Mouse (Mus musculus) 3T3-L1 (cell line): ENCODE results near the gene Myof.
A peak's percentile ranks its signal among the peaks of the same experiment; 100 is the strongest.

Source experiments
- DNase-seq: peaks from one replicate; pipeline ENCODE4 v3.0.0-alpha.2; 2015; ENCODE audit warnings: low read depth, low spot score

Gene Myof

DNA sequence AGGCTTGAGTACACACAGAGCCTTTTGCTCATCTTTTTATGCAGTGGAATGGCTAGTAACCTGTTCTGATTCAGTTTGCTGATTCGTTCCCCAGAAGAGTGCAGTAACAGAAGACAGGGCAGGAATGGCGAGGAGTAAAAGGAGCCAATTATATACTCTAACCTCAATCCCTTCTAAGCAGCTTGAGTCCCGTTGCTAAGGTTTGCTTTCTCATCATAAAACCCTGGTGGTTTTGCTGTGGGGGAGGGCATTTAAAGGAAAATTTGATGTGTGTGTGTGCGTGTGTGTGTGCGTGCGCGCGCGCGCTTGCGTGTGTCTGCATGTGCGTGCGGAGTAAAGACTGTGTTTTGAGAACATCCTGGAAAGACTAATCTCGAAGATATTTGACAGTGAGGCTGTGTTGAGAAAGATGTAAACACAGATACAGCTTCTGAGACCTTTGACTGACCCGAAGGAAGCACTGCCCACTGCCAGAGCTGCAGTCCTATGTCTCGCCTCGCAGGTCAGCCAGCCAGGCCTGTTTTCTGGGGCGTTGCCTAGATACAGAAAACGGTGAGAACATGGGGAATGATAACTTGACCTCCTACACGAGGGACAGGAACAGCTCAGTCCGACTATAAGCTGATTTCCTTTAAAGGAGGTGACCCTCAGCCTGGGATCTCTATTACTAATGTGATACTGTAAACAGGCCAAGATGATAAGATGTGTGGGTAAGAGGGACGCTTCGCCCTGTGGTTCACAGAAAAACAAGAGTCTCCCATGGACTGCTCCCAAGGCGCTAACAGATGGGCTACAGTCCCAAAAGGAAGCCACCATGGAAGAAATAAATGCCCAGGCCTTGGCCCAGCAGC, 39.5 kb downstream of the Myof start:
- DNase-seq, result peak; percentile 74

DNA sequence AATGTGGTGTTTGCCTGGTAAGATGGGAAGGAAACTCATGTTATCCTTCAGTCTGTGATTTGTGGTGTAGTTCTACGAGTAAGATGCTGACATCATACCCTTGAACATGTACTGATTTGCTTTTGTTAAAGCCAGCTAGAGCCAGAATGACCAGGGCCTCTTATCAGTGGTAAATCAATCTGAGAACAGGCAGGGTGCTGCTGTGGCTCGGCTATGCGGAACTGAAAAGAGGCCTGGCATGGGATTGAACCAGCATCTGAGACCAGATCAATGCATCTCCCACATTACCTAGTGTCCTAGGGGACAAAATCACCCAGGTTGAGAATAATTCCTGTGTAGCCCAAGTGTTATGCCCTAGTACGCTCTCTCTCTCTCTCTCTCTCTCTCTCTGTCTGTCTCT, 40.6 kb downstream of the Myof start:
- DNase-seq, result peak; percentile 46

DNA sequence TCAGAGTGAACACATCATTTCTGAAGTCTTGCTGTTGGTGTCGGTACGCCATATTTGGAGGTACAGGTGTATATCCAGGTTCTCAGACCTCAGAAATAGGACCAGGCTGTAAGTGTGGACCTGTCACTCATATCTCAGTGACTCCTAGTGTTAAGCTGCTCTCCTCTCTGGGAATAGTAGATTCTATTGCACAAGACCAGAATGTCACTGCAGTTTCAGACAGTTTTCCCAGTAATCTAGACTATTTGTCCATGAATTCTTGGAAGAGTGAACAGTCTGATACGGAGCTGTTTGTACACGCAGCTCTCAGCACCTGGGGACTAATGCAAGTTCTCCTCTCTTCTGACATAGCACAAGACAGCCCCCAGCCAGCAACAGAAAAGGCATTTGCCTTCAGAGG, 42.4 kb downstream of the Myof start:
- no peak for DNase-seq

DNA sequence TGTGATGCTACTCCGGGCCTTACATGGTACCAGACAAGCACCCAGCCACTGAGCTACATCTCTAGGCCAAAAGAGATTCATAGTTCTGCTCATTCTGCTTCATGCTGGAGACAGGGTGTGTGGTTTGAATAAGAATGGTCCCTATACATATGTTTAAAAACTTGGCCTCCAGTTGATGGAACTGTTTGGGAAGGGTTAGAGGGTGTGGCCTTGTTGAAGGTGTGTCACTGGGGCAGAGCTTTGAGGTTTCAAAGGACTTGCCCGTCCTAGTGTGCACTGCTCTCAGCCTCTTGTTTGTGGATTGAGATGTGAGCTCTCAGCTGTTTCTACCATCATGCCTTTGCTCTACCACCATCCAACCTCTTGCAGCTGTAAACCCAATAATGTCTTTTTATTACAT, 43.4 kb downstream of the Myof start:
- no peak for DNase-seq

DNA sequence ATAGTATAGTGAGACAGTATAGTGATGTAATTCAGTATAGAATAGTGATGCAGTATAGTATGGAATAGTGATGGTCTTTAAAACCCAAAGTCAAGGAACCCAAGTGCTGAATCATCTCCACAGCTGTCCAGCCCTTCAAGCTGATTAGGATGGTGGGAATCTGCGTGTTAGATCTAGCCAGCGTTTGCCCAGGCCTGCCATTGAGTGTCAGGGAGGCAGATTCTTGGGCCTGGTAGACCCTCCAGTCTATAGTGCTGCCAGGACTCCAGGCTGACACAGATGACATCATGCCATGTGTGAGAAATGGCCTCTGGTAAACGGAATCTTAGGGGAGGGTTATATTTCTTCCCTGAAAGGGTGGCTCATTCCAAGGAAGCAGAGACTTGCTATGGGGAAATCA, 49.1 kb downstream of the Myof start:
- DNase-seq, result no peak

DNA sequence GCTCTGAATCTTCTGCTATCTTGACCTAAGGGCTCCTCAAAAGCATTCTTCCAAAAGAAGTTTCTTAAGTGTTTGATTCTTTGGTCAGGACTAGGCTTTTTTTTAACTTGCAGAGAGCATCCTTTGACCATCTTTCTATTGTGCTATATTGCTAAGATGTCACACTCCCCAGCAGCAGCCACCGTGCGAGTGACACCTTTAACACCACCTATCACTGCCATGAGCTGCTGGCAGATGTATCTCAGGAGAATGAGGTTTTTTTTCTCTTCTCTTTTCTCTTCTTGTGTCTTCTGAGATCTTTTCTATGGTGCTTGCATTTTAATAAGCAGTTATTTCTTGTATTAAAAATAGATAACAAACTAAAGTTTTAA, 51.2 kb downstream of the Myof start:
- DNase-seq, result no peak

DNA sequence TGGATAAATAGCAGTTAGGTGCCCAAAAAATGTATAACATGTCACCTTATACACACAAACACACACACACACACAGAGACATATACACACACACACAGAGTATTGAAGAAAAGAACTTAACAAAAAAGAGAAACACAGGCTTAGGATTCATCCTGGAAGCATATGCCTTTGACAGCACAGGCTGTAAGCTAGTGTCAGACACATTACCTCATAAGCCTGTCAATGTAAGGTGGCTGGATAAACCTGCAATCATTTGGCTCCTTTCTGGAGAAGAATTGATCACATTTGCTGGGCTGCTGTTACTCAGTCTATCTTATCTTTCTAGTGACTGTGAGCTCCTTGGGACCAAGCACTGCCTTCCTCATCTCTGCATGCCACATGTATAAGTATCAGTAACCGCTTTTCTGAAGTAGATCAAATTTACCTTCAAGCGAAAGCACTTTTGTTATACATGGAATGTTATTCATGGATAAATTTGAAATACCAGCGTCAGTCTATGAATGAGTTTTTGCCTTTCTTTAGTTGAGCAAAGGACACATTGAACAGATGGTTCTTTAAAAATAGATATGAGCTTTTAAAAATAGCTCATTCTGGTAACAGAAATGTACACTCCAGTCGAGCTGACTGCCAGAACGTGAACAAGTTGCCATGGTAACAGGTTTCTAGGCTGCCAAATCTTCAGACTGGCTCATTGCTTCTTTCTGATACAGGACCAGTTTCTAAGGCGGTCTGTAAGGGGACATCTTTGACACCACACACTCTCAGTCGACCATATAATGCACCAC, 51.8 kb downstream of the Myof start:
- peak; percentile 32 for DNase-seq

DNA sequence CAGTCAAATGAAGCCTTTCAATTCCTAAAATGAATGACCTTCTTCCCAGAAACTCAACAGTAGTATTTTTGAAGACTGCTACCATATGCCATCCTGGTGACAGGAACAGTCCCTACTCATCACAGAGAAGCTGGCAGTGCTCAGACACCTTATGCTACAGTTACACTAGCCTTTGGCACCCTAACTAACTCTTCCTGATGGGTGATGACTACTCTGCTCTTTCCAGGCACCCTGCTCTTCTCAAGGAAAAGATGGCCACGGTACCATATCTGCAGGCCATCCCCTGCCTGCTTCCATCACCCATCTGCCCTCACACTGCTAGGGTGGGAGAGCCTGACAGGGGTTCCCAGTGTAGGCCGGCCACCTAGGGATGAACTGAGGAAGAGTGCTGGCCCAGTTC, 53.4 kb downstream of the Myof start:
- DNase-seq, result no peak

DNA sequence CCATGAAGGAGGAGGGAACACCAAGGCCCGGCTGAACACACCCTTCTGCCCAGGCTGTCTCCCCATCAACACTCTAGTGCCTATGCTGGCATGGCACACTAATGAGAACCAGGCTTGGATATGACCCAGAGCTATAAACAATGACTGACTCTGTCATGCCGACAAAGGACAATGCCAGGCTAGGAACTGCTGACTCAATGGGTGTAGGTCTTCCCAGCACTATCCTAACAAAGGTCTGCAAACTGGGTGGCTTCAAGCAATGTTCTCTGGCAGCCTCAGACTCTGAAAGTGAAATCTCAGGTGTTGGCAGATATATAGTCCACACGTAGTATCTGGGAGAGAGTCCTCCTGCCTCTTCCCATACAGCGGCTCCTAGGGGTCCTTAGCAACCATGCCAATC, 55.2 kb downstream of the Myof start:
- peak; percentile 47 for DNase-seq

DNA sequence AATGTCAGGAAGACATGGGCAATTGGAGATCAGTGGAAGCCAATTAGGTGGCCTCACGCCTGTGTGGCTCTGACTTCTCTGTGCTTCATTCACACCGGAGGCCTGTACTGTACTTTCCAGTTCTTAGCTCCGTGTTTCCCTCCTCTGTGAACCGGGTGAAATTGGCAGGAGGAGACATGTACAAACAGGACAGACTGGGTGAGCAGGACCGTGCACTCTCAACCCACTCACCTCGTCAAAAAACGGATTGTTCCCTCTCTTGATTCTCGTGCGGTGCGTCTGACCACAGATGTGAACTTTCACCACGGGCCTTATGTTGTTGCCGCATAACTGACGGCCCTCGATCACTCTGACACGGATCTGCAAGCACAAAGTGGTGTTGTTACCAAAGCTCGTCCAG, 57.6 kb downstream of the Myof start:
- DNase-seq, result no peak

DNA sequence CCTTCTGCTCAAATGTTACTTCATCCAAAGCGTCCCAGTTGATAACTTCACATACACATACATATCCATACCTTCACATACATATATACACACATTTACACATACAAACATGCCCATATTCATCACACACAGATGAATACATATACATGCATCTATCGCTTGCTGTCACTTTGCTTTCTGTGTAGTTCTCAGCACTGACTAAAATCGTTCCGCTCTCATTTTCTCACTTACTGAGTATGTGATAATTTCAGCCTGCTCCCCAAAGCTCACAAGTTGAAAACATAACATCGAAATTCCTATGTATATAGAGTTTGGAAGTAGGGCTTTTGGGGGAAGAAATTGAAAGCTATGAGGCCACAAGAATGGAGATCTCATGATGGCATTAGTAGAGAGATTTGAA, 67.4 kb downstream of the Myof start:
- DNase-seq, result no peak

DNA sequence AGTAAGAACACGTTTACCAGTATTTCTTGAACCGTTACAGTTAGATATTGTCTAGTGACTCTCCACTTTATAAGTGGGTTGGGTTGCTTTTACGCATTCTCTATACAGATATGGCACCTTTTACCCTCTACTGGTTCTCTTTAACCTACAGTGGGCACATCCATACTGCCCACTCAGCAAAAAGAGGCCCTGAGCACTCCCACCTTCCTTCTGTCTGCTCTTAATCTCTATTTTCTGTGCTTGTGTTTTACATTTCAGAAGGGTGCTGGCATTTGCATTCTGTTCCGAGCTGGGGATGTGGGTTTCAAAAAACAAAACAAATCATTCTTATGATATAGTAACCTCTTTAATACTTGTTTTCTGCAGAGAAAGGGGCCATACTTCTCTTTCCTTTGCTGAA, 72.8 kb downstream of the Myof start:
- DNase-seq, result no peak

DNA sequence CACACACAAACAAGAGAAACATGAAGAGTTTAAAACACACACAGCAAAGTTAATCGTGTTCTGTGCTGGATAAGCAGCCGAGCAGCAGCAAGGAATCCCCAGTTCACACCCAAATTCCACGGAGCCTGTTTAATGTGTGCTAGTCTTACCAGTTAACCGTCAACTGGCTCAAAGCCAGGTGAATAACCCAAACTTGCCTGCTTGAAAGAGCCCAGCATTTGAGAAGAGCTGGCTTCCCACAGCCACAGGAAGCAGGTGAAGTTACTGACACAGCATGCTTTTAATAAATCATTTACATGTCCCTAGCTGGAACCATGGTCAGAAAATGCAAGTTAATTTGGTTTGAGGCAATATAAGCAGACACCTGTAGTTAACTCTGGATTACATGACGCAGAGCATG, 73.4 kb downstream of the Myof start:
- no peak for DNase-seq

DNA sequence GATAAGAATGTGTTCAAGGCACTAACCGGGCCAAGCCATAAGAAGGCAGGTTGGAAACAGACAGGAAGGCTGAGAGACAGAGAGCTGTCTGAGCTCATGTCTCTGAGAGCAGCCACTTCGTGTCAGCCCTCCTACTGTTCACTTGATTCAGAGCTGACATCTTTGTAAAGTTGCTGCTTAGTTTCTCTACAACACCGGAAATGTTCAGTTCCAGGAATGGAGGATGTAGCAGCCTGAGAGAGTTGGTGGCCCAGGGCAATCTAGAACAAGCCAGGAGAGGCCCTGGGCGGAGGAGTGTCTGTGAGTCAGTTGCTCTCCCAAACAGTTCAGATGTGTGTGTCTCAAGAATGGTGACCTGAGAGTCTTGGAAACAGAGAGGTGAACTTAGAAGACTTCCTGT, 77.5 kb downstream of the Myof start:
- DNase-seq, result no peak

DNA sequence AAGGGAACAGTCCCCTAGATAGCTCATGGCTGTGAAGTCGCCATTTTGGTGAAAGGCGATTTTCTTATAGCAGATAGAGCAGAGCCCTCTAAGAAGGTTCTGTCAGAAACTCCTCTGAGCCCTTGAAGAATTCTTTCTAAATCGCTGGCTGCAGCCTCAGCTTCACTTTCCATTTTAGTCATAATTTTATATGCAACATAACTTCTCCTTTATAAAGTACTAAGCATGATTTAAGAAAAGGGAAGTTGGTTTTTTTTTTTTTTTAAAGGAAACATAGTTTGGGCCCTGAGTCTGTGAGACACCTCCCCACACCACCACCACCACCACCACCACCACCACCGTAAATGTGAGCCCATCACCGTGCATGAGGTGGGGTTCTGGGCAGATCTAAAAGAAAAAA, 80.0 kb downstream of the Myof start:
- DNase-seq, result no peak

DNA sequence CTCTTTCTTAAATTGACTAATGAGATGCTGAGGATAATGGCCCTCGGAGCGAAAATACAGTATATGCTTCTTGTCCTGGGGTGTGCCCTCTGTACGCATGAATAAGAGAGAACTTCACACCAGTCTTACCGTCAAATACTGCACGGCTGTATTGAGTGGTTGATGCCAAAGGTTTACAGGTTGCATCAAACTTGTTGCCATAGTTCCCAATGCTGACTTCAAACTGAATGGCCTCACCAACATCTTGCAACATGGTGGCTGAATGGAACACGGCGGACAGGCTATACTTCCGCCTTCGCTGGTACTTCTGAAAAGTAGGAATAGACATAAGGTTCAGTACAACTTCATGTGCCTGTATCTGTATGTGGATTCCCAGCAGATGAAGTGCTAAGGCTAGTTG, 82.6 kb downstream of the Myof start:
- DNase-seq, result no peak

DNA sequence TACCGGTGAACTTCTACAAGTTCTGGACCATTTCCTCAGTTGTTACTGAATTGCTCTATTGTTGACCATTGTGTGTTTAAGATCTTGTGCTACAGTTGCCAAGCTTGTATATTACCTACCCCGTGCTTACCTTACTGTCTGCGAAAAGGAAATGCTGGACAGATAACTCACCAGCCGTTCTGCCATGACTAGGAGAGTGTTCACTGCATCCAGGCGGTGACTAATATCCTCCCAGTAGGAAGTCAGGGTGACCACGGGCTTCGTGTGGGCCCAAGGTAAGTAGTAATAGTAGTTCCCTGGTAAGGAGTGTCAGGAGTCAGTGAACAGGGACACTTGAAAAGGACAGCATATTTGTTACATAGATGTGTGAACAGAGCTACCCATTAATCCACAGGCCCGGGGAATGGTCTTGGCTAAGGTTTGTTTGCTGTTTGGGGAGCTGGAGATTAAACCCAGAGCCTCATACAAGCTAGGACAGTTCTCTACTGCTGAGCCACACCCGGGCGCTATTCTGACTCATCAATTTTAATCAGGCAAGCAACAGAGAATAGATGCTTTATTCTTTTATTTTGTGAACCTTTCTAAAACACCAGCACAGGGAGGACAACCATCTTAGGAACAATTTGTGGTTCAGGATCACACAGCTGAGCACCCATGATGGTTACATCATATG, 83.7 kb downstream of the Myof start:
- DNase-seq, result peak; percentile 85

DNA sequence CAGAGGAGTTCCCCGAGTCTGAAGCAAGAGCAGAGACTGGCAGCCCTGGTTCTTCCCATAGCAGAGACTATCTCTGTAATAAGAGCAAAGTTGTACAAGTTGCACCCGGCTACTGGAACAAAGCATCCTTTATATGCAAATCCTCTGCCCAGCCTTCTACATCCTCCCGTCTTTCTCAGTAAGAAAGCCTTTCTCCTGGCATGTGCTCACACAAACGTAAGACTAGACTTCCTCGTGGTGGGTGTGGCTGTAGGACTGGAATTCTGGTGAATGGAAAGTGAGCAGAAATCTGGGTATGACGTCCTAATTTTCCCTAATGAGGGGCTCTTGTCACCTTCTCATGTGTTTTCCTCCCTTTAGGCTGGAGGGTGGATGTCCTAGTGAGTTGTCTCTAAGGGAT, 84.3 kb downstream of the Myof start:
- DNase-seq, result peak; percentile 78

DNA sequence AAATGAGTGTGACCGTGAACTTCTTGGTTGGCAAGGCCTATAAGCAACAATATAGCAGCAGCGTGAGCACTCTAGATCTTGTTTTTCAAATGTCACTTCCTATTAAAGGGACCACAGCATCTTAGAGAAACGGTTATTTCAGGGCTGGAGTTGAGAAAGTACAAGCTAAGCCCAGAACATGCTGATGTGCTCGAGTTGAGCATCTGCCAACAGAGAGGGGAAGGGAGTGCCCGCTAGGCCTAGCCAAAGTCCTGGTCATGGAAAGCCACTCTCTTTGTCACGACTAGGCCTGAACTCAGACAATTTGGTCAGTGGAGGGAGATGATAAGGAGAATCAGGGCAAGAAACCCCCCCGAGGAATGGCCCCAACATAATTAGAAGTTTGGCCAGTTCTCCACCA, 86.1 kb downstream of the Myof start:
- peak; percentile 56 for DNase-seq

DNA sequence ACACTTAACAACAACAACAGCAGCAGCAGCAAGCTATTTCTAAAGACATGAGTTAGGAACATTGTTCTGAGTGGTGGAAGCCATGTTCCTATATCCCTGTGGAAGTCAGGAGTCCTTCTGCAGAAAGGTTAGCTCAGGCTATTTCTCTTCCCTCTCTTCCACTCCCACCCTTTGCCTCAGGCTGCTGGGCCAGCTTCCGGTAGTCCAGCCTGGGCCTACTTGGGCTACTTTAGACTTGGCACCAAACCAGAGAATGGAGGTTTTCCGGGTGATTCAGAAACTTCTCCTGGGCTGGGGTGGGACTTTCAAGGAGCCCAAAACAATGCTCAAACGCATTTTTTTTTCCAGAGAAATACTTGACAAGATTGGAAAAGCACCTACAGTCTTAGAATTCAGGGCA, 87.4 kb downstream of the Myof start:
- DNase-seq, result peak; percentile 97

DNA sequence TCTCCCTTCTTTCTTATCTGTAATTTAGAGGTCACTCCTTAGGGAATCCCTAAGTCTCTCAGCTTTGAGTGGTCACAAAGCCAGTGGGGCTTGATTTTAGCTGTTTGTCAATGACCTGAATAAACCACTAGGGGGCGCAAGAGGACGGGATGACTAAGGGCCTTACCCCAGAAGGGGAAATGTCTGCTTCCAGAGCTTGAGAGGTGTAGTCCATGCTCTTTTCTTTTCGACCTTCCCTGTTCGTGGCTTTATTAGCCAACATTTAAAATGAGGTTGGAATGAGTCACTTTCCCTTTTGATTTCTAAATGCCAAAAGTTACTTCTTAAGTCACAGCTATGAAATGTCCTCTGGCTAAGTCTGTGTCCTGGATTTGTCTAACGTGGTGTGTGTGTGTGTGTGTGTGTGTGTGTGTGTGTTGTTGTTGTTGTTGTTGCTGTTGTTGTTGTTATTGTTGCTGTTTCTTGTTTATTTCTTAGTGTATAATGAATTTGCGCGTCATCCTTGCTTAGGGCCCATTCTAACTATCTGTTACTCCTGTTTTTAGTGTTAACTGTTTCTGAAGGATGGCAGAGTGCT, 87.9 kb downstream of the Myof start:
- DNase-seq, result peak; percentile 96

DNA sequence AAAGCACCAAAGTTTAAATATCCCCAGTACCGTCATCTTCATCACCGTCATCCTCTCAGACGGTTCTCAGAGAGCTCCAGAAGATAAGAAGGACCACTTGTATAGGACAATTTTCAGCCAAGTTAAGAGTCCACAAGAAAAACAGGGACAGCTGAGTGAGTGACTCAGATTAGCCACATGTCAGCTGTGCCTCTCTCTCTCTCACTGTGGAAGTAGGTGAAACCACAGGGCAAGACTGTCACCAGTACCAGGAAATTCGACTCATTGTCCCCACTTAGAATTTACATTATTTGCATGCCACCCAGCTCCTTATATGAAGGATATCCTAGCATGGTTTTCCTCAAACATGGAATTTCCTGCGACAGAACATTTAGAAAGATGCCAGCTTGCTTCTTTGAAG, 88.6 kb downstream of the Myof start:
- DNase-seq, result no peak
